ENCODE assay signal across 9 mouse cellular contexts in the genomic region with DNA sequence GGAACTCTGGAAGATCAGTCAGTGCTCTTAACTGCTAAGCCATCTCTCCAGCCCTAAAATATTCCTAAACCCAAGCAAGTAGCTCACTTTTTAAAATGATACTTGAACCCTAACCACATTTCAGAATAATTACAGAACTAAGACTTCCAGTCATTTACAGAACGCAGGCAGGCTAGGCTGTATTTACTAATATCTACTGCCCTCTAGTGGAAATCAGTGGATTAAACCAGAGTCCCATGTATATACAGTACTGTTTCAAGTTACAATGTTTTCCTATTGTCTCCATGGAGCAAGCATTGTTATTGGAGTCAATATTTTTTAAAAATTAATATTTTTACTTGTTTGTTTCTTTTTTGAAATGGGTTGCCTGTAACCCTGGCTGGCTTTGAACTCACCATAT. TPM values are rescaled to one million over a fixed set of nuclear protein-coding genes. Genes with fewer than 3 reads are reported as not detected.
A peak's percentile ranks its signal among the peaks of the same experiment; 100 is the strongest.
DNase-seq lines count a peak whose midpoint lies in the region; ATAC-seq and TF ChIP-seq lines count a peak whose summit lies in the region.
"Had no signal": no experiment of that assay in that cellular context is flagged by ENCODE, and none has a peak within 500 bp of the region (broad histone marks: within the 10 kb centered on the region; RNA-seq: fewer than 3 reads in every experiment).

No protein-coding gene starts in this region.

- TF ChIP-seq CTCF in left cerebral cortex, adult 2 months (IDR thresholded peaks at IDR 0.05) = peak; percentile 80

- intact Hi-C loops in left cerebral cortex, adult 2 months (cut with DNase I) = no loop called here
- intact Hi-C loops in heart, postnatal 10 days (cut with DNase I) = no loop called here

- ATAC-seq in erythroblast, adult 5-6 weeks (replicated peaks; ENCODE audit: low FRiP score, poor library complexity, severe bottlenecking) = peak; percentile 80; the same call in 1 of the 2 replicates
- peak; percentile 95 for ATAC-seq in megakaryocyte progenitor cell, adult 5-6 weeks (replicated peaks; ENCODE audit: poor library complexity)

- H3K27ac ChIP-seq in left cerebral cortex, adult 2 months = no peak overlapping the region
- H3K27ac ChIP-seq: macrophage had no signal

- no peak overlapping the region for H3K4me3 ChIP-seq in left cerebral cortex, adult 2 months

- no peak for DNase-seq in left cerebral cortex, adult 2 months (ENCODE audit: extremely low spot score in 1 of 2, low spot score in 2 of 2)
- DNase-seq in left cerebral cortex, adult 9 months (ENCODE audit: low spot score in 2 of 2) = no peak
- peak; percentile 28 for DNase-seq in Muller cell, postnatal 12 days (ENCODE audit: inconsistent ontology term)
- DNase-seq in B cell, adult 2 months = no peak
- no peak for DNase-seq in layer of hippocampus, postnatal 36 days
- DNase-seq in heart, postnatal 10 days = no peak

RNA-seq across cellular contexts. Expression of a gene that starts 17.7 kb away (rescaled TPM):
- not detected for total RNA-seq in left cerebral cortex, adult 2 months (2021)
- total RNA-seq in erythroblast, adult 5-6 weeks (2015; ENCODE audit: low replicate concordance) = not detected in 2 replicates
- not detected in 2 replicates for total RNA-seq in erythroblast, adult 5-6 weeks (2017; ENCODE audit: low replicate concordance)
- 0.76 TPM in 1 of 2 replicates, not detected in the other for total RNA-seq in megakaryocyte progenitor cell, adult 5-6 weeks (2015)
- total RNA-seq in megakaryocyte progenitor cell, adult 5-6 weeks (2017) = 0.79 TPM in 1 of 2 replicates, not detected in the other
- not detected for total RNA-seq in layer of hippocampus, postnatal 36 days (2021)
- under 1 TPM in 1 of 2 experiments, not detected in 1; 0.45 TPM for total RNA-seq in heart, postnatal 10 days (2021)

RNA-seq across cellular contexts. Expression of a gene that starts 36.3 kb away (rescaled TPM):
- total RNA-seq in left cerebral cortex, adult 2 months (2021) = 1 to 10 TPM; 3.6 TPM
- total RNA-seq in erythroblast, adult 5-6 weeks (2015; ENCODE audit: low replicate concordance) = 8.4 and 10.8 TPM in 2 replicates
- total RNA-seq in erythroblast, adult 5-6 weeks (2017; ENCODE audit: low replicate concordance) = 8.5 and 12.5 TPM in 2 replicates
- total RNA-seq in megakaryocyte progenitor cell, adult 5-6 weeks (2015) = 28.3 and 32.2 TPM in 2 replicates
- total RNA-seq in megakaryocyte progenitor cell, adult 5-6 weeks (2017) = 43.3 and 47.9 TPM in 2 replicates
- total RNA-seq in layer of hippocampus, postnatal 36 days (2021) = 1 to 10 TPM; 4.1 to 4.4 TPM
- total RNA-seq in heart, postnatal 10 days (2021) = 10 to 100 TPM; 22.6 to 27.8 TPM
